Mouse (Mus musculus): ENCODE measurements around the gene Rab40c. TPM values are rescaled to one million over a fixed set of nuclear protein-coding genes. Genes with fewer than 3 reads are reported as not detected.

Gene Rab40c
- total RNA-seq, 1 experiment from 2014 or later, result 7.8 TPM

GRCm38 (mm10) chr17:25913877-25914275 is 5.7 kb downstream of the Rab40c start:
- ATAC-seq (ENCODE audit: extremely low read depth, insufficient number of reproducible peaks, low FRiP score, poor library complexity, severe bottlenecking), result no peak

DNA sequence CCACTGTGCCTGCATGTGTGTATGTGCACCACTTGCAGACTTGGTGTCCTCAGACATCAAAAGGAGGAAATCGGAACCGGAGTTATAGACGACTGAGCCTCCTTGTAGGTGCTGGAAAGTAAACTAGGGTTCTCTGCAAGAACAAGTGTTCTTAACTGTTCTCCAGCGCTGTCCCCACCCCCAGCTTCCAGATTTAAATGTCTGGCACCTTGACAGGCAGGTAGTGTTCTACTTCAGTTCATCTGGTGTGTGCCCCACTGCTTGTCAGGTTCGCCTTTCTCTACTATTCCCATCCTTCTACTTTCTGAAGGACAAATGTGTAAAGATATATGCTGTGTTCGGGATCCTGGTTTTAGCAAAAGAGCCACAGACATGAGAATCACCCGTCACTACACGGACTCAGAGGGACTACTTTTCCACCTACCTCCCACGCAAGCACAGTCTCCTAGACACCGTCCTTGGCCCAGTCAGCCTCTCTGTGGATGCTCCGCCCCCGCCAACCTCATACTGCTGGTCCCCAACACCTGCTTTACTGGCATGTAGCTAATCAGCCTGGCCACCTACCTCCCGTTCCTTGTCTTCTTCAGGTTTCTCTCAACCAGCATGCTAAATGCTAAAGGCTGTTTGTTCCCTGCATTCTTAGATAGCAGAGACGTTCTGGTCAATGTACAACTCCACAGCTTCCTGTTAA is 6.2 kb downstream of the Rab40c start:
- no peak for ATAC-seq (ENCODE audit: extremely low read depth, insufficient number of reproducible peaks, low FRiP score, poor library complexity, severe bottlenecking)

- ATAC-seq (ENCODE audit: extremely low read depth, insufficient number of reproducible peaks, low FRiP score, poor library complexity, severe bottlenecking), result no peak
Observed at GRCm38 (mm10) chr17:25911816-25912215, 7.7 kb downstream of the Rab40c start.

- no peak for ATAC-seq (ENCODE audit: extremely low read depth, insufficient number of reproducible peaks, low FRiP score, poor library complexity, severe bottlenecking)
Observed at GRCm38 (mm10) chr17:25907640-25908039, 11.9 kb downstream of the Rab40c start.

DNA sequence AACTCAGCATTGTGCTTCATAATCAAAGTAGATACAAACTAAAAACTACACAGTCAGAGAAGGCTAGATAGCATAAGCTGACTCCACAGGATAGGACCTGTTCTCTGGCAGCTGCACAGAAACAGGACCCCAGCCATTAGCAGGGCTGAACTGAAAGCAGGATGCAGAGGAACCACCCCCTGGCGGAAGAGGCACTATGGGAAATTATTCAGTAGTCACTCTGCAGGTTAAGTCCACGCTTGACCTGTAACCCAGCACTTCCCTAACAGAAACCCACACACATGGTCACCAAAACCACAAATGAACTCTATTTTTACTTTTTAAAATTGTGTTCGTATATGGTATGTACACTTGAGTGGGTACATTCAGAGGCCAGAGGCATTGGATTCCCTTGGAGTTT is 16.5 kb downstream of the Rab40c start:
- 0 out of 2 replicates have a peak, but pooled peaks have one; percentile 48 for ATAC-seq (ENCODE audit: extremely low read depth, insufficient number of reproducible peaks, low FRiP score, poor library complexity, severe bottlenecking)

- no peak for ATAC-seq (ENCODE audit: extremely low read depth, insufficient number of reproducible peaks, low FRiP score, poor library complexity, severe bottlenecking)
Observed at GRCm38 (mm10) chr17:25900193-25900592, 19.3 kb downstream of the Rab40c start.

- no peak for ATAC-seq (ENCODE audit: extremely low read depth, insufficient number of reproducible peaks, low FRiP score, poor library complexity, severe bottlenecking)
Observed at GRCm38 (mm10) chr17:25895891-25896290, 23.6 kb downstream of the Rab40c start.

GRCm38 (mm10) chr17:25895415-25895814 is 24.1 kb downstream of the Rab40c start:
- no peak for ATAC-seq (ENCODE audit: extremely low read depth, insufficient number of reproducible peaks, low FRiP score, poor library complexity, severe bottlenecking)

GRCm38 (mm10) chr17:25893975-25894617 is 25.4 kb downstream of the Rab40c start:
- ATAC-seq (ENCODE audit: extremely low read depth, insufficient number of reproducible peaks, low FRiP score, poor library complexity, severe bottlenecking), result peak; percentile 92

- no peak for ATAC-seq (ENCODE audit: extremely low read depth, insufficient number of reproducible peaks, low FRiP score, poor library complexity, severe bottlenecking)
Observed at GRCm38 (mm10) chr17:25888837-25889236, 30.7 kb downstream of the Rab40c start.

DNA sequence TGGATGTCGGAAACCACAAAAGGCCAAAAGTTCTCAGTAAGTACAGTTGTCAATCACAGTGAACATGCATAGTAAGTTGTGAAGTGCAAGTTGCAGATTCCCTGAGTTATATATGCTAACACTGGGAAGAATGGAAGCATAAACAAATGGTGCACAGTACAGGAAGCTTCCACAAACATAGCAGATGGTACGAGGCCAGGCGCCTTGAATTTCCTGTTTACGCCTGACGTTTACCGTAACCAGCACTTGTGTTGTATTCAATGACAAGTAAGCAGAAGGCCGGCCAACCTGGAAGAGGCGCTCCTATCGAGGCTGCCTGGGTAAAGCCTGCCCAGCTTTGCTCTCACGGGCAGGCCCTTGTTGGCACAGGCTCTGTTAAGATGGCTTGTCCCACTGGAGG is 32.1 kb downstream of the Rab40c start:
- ATAC-seq (ENCODE audit: extremely low read depth, insufficient number of reproducible peaks, low FRiP score, poor library complexity, severe bottlenecking), result no peak

DNA sequence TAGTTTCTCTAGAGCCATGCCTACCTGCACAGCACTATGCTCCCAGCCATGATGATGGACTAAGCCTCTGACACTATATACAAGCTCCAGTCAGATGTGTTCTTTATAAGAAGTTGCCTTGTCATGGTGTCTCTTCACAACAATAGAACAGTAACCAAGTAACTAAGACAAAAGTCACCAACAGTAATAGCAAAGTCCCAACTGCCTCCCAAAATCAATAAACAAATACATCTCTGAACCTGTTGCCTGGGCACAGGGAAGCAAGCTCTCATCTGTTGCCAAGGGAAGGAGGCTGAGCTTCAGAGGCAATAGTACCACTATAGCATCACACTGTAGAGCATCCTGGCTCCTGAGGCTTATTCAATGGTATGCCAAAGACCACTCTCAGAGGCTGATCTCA is 32.7 kb downstream of the Rab40c start:
- ATAC-seq (ENCODE audit: extremely low read depth, insufficient number of reproducible peaks, low FRiP score, poor library complexity, severe bottlenecking), result no peak

DNA sequence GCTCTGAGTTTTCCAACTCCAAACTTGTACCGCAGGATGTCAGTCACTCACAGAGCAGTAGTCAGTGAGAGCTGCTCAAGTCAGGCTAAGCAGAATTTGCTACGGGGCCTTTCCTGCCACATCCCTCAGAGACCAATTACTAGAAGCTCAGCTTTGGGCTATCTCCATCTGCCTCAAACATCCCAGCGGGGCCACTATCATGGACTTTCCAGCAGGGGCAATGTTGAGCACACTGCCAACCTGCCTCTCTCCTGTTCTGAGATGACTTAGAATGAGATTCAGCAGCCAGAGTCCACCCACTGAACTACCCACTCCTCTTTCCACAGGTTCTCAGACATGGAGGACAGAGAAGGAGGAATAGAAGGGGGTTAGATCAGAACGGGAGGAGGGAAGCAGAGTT is 33.9 kb downstream of the Rab40c start:
- ATAC-seq (ENCODE audit: extremely low read depth, insufficient number of reproducible peaks, low FRiP score, poor library complexity, severe bottlenecking), result no peak

GRCm38 (mm10) chr17:25883824-25884223 is 35.7 kb downstream of the Rab40c start:
- ATAC-seq (ENCODE audit: extremely low read depth, insufficient number of reproducible peaks, low FRiP score, poor library complexity, severe bottlenecking), result no peak

- ATAC-seq (ENCODE audit: extremely low read depth, insufficient number of reproducible peaks, low FRiP score, poor library complexity, severe bottlenecking), result no peak
Observed at GRCm38 (mm10) chr17:25883268-25883667, 36.3 kb downstream of the Rab40c start.

DNA sequence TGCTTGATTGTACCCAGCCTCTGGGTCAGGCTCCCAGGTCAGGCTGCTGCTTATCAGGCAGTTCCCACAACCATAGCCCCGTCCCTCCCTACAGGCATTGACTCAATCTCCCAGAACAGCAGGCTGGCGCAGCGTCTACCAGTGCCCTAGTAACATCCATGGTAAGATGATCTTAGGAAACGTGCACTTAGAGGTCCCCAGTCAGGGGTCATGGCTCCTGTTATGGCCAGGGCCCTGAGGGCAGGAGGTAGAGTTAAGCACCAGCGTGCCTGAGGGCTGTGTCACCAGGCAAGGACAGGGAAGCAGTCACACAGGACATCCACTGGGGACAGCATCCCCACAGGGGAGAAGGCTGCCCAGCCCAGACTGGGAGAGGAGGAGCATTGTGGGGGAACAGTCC is 37.2 kb downstream of the Rab40c start:
- ATAC-seq (ENCODE audit: extremely low read depth, insufficient number of reproducible peaks, low FRiP score, poor library complexity, severe bottlenecking), result no peak

DNA sequence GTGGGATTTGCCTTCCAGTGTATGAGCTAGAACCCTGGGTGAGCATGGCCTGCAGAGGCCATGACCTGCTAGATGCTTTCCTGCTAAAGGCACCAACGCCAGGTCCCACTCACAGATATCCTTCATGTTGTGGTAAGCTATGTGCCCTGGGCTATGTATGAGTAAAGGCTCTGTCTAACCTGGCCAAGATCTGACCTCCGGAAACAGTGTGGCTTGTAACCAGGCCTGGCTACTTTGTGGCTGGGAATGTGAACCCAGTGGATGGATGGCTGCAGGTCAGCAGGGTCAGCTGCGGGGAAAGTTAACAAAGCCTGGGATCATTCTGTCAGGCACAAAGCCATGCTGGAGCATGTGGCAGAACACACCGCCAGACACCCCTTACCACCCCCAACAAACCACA is 37.8 kb downstream of the Rab40c start:
- no peak for ATAC-seq (ENCODE audit: extremely low read depth, insufficient number of reproducible peaks, low FRiP score, poor library complexity, severe bottlenecking)

GRCm38 (mm10) chr17:25880913-25881641 is 38.5 kb downstream of the Rab40c start:
- no peak for ATAC-seq (ENCODE audit: extremely low read depth, insufficient number of reproducible peaks, low FRiP score, poor library complexity, severe bottlenecking)

GRCm38 (mm10) chr17:25880196-25880910 is 39.2 kb downstream of the Rab40c start, which contains the start of gene Wfikkn1:
Wfikkn1 (minus strand) TSS chr17:25880858.
- no peak for ATAC-seq (ENCODE audit: extremely low read depth, insufficient number of reproducible peaks, low FRiP score, poor library complexity, severe bottlenecking)
